Mouse (Mus musculus) spleen, postnatal 4 days (tissue): ENCODE measurements around the gene Glyatl3.

Experiments used
- DNase-seq, 2 experiments: peaks; one replicate each; pipeline ENCODE4 v3.0.0; 2022; ENCODE audit warnings: low spot score in 2 of 2

The Glyatl3 gene

GRCm38 (mm10) chr17:40855065-40855464, 59.1 kb downstream of the Glyatl3 start:
- no peak for DNase-seq
